Mouse (Mus musculus): ENCODE data around the gene 4833439L19Rik. TPM values are rescaled to one million over a fixed set of nuclear protein-coding genes. Genes with fewer than 3 reads are reported as not detected.

The 4833439L19Rik gene
- polyA plus RNA-seq, 2 experiments, result 84.6 to 125 TPM

DNA sequence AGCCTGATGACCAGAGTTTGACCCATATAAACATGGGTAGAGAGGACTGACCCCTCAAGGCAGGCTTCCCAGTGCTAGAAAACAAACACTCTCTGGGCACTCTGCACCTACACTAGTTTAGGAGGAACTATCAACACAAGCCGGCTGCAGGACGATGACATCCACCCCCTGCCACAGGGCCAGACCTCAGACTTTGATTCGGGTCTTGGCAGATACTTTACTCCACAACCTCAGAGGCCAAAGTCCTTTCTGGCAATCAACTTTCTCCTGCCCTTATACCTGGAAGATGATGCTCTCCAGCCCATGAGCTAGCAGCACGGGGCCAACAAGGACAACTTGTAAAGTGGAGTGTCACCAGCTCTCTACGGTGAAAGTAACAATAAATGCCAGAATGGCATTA, 17.6 kb upstream of the 4833439L19Rik start:
- H3K9ac ChIP-seq (ENCODE audit: low read depth, low read length, severe bottlenecking), result no peak overlapping the region
- no peak for ATAC-seq (ENCODE audit: low FRiP score, low read depth)
- H3K4me3 ChIP-seq (replicated peaks; ENCODE audit: low read length), result no peak overlapping the region
- no peak for DNase-seq (ENCODE audit: low spot score)
- TF ChIP-seq POLR2A (IDR thresholded peaks at IDR 0.05; ENCODE audit: borderline replicate concordance, extremely low read depth, insufficient read depth, insufficient read length), result no peak
- H3K27ac ChIP-seq (replicated peaks; ENCODE audit: low read depth, low read length), result no peak overlapping the region
- H3K4me1 ChIP-seq (ENCODE audit: control insufficient read depth, insufficient read depth, low read length), result no peaks in the 10 kb centered on the region
- peaks cover 94% of the 10 kb centered on the region for H3K36me3 ChIP-seq (ENCODE audit: control insufficient read depth, insufficient read depth, low read length)
- no peaks in the 10 kb centered on the region for H3K27me3 ChIP-seq (ENCODE audit: control insufficient read depth, insufficient read depth, low read length)
- H3K9me3 ChIP-seq (ENCODE audit: control insufficient read depth, low read length), result no peaks in the 10 kb centered on the region
- 91% methylated on average over 5 of the region's 5 CpGs for WGBS
- no peak overlapping the region for H3K4me2 ChIP-seq (replicated peaks; ENCODE audit: low read depth, low read length, severe bottlenecking)

DNA sequence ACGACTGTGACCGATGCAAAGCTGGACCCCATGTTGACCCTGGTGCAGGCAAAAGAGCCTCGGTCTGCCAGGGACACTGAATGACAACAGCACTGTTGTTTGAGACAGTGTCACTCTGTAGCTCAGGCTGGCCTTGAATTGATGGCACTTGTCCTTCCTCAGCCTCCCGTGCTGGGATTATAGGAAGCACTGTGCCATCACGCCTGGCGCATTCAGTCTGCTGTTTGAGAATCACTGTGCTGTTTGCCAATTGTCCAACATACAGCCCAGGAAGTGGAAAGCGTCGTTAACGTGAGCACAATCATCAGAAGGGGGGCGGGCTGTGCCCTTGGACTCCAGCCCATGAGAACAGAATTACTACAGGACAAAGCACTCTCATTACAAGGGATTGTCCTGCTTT, 16.9 kb upstream of the 4833439L19Rik start:
- Histone ChIP-seq H3K4me1 (ENCODE audit: control insufficient read depth, insufficient read depth, low read length) (no peaks in the 10 kb centered on the region), H3K4me3 (replicated peaks; ENCODE audit: low read length) (no peak overlapping the region), H3K4me2 (replicated peaks; ENCODE audit: low read depth, low read length, severe bottlenecking) (no peak overlapping the region), H3K9me3 (ENCODE audit: control insufficient read depth, low read length) (no peaks in the 10 kb centered on the region), H3K9ac (ENCODE audit: low read depth, low read length, severe bottlenecking) (no peak overlapping the region), H3K27me3 (ENCODE audit: control insufficient read depth, insufficient read depth, low read length) (no peaks in the 10 kb centered on the region), H3K36me3 (ENCODE audit: control insufficient read depth, insufficient read depth, low read length) (peaks cover 90% of the 10 kb centered on the region), H3K27ac (replicated peaks; ENCODE audit: low read depth, low read length) (no peak overlapping the region)
- 84% methylated on average over 10 of the region's 10 CpGs for WGBS
- TF ChIP-seq POLR2A (IDR thresholded peaks at IDR 0.05; ENCODE audit: borderline replicate concordance, extremely low read depth, insufficient read depth, insufficient read length), result no peak
- DNase-seq (ENCODE audit: low spot score) (no peak), ATAC-seq (ENCODE audit: low FRiP score, low read depth) (no peak)

DNA sequence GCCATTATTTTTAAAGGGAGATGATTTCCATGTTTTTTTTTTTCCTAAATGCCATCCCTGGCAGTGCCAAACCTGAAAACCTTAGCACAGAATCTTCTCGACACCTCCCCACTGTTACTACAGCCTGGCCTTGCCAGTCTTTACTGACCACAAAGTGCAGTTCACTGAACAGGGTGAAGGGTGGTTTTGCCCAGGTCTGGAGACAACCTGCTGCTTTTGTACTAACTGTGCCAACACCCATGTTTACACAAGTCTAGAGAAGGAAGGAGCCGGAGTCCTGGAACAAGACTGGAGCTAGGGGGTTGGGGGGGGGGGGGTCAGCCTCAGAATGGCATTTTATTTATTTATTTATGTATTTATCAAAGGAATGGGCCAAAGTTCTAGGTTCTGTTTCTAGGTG, 16.1 kb upstream of the 4833439L19Rik start:
- Histone ChIP-seq H3K9ac (ENCODE audit: low read depth, low read length, severe bottlenecking) (no peak overlapping the region), H3K36me3 (ENCODE audit: control insufficient read depth, insufficient read depth, low read length) (peaks cover 87% of the 10 kb centered on the region), H3K27me3 (ENCODE audit: control insufficient read depth, insufficient read depth, low read length) (no peaks in the 10 kb centered on the region), H3K4me3 (replicated peaks; ENCODE audit: low read length) (no peak overlapping the region), H3K4me2 (replicated peaks; ENCODE audit: low read depth, low read length, severe bottlenecking) (no peak overlapping the region), H3K4me1 (ENCODE audit: control insufficient read depth, insufficient read depth, low read length) (0 out of 2 replicates have a peak, but pooled peaks cover 3% of the 10 kb centered on the region), H3K9me3 (ENCODE audit: control insufficient read depth, low read length) (no peaks in the 10 kb centered on the region), H3K27ac (replicated peaks; ENCODE audit: low read depth, low read length) (no peak overlapping the region)
- ATAC-seq (ENCODE audit: low FRiP score, low read depth) (no peak), DNase-seq (ENCODE audit: low spot score) (no peak)
- 77% methylated on average over 2 of the region's 2 CpGs for WGBS
- TF ChIP-seq POLR2A (IDR thresholded peaks at IDR 0.05; ENCODE audit: borderline replicate concordance, extremely low read depth, insufficient read depth, insufficient read length), result no peak

DNA sequence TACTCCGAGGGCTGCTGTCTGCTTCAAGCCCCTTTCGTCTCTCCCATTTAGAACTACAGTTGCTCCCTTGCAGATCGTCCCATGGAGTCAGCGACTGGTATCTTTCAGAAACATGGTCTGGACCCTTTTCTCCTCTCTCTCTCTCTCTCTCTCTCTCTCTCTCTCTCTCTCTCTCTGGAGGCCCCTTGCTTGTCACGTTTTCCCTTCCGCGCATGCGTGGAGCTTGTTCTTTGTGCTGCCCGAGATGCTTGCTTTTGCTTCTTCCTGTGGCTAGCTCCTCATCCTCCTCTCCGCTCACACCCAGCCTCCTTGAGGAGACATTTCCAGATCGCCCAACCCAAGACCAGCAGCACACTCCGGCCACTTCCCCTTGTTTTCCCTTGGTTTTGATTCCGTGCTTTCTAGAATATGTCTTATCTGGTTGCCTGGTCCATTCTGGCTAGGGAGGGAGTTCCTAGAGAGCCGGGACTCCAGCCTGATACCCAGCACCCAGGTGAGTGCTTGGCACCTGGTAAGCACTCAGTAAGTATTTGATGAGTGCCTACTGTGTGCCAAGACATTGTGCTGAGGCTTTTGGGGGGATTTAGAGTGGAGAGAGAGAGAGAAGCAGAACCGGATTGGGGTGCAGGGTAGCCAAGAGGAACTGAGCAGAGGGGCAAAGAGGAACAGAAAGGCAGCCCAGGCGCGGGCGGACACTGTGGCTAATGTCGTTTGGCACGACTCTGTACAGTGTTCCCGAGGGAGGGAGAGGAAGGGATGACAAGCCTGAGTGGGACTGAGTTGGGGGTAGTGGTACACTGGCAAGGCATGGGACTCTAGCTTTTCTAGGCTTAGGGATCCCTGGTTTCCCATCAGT, 12.6 kb upstream of the 4833439L19Rik start:
- no peak overlapping the region for H3K27ac ChIP-seq (replicated peaks; ENCODE audit: low read depth, low read length)
- no peak overlapping the region for H3K4me3 ChIP-seq (replicated peaks; ENCODE audit: low read length)
- no peaks in the 10 kb centered on the region for H3K9me3 ChIP-seq (ENCODE audit: control insufficient read depth, low read length)
- no peak for ATAC-seq (ENCODE audit: low FRiP score, low read depth)
- no peak for TF ChIP-seq POLR2A (IDR thresholded peaks at IDR 0.05; ENCODE audit: borderline replicate concordance, extremely low read depth, insufficient read depth, insufficient read length)
- H3K9ac ChIP-seq (ENCODE audit: low read depth, low read length, severe bottlenecking), result no peak overlapping the region
- no peak for DNase-seq (ENCODE audit: low spot score)
- H3K4me1 ChIP-seq (ENCODE audit: control insufficient read depth, insufficient read depth, low read length), result peaks cover 17% of the 10 kb centered on the region
- no peaks in the 10 kb centered on the region for H3K27me3 ChIP-seq (ENCODE audit: control insufficient read depth, insufficient read depth, low read length)
- H3K4me2 ChIP-seq (replicated peaks; ENCODE audit: low read depth, low read length, severe bottlenecking), result no peak overlapping the region
- H3K36me3 ChIP-seq (ENCODE audit: control insufficient read depth, insufficient read depth, low read length), result peaks cover 52% of the 10 kb centered on the region
- WGBS, result 88% methylated on average over 21 of the region's 21 CpGs

DNA sequence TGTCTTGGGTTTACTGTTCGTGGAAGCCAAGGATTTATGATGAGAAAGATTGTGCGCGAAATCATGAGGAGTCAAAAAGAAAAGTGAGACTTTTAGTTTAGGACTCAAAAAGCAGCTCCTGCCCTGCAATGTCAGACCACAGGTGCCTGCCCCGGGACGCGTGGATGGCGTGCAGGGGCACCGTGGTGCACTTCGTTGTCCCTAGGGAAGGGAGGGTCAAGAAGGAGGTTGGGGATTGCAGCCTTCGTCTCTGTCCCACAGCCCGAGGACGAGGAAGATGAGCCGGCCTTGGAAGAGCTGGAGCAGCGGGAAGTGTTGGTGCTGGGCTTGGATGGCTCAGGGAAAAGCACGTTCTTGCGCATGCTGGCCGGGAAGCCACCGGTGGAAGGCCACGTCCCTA, 10.3 kb upstream of the 4833439L19Rik start:
- Histone ChIP-seq H3K4me3 (replicated peaks; ENCODE audit: low read length) (peak overlapping the region; percentile 97), H3K4me1 (ENCODE audit: control insufficient read depth, insufficient read depth, low read length) (peaks cover 17% of the 10 kb centered on the region), H3K4me2 (replicated peaks; ENCODE audit: low read depth, low read length, severe bottlenecking) (peak overlapping the region; percentile 93), H3K9me3 (ENCODE audit: control insufficient read depth, low read length) (no peaks in the 10 kb centered on the region), H3K9ac (ENCODE audit: low read depth, low read length, severe bottlenecking) (peak overlapping the region; percentile 87), H3K36me3 (ENCODE audit: control insufficient read depth, insufficient read depth, low read length) (peaks cover 32% of the 10 kb centered on the region), H3K27ac (replicated peaks; ENCODE audit: low read depth, low read length) (peak overlapping the region; percentile 61), H3K27me3 (ENCODE audit: control insufficient read depth, insufficient read depth, low read length) (no peaks in the 10 kb centered on the region)
- no peak for TF ChIP-seq POLR2A (IDR thresholded peaks at IDR 0.05; ENCODE audit: borderline replicate concordance, extremely low read depth, insufficient read depth, insufficient read length)
- no peak for DNase-seq (ENCODE audit: low spot score)
- no peak for ATAC-seq (ENCODE audit: low FRiP score, low read depth)
- WGBS, result 2% methylated on average over 18 of the region's 19 CpGs

Measured in limb, embryonic 14.5 days (tissue).